Mouse (Mus musculus) spleen, adult 10 weeks (tissue): Measurements from ENCODE around the gene Phf21b. TPM values are rescaled to one million over a fixed set of nuclear protein-coding genes. Genes with fewer than 3 reads are reported as not detected.

ENCODE experiments used
- polyA plus RNA-seq: library from polyadenylated mRNA; stranded (reverse); fragments of 350-450 nt; fragmentation: Illumina TruSeq; extraction: RNeasy Lipid Tissue Mini Kit (QIAGEN cat#74804); gene quantifications from one replicate; pipeline ENCODE4 v1.2.3, GENCODE M21; 2015; ENCODE audit warnings: low replicate concordance; ENCODE audit not compliant: insufficient read depth

Gene Phf21b
- 0.86 TPM for polyA plus RNA-seq

DNA sequence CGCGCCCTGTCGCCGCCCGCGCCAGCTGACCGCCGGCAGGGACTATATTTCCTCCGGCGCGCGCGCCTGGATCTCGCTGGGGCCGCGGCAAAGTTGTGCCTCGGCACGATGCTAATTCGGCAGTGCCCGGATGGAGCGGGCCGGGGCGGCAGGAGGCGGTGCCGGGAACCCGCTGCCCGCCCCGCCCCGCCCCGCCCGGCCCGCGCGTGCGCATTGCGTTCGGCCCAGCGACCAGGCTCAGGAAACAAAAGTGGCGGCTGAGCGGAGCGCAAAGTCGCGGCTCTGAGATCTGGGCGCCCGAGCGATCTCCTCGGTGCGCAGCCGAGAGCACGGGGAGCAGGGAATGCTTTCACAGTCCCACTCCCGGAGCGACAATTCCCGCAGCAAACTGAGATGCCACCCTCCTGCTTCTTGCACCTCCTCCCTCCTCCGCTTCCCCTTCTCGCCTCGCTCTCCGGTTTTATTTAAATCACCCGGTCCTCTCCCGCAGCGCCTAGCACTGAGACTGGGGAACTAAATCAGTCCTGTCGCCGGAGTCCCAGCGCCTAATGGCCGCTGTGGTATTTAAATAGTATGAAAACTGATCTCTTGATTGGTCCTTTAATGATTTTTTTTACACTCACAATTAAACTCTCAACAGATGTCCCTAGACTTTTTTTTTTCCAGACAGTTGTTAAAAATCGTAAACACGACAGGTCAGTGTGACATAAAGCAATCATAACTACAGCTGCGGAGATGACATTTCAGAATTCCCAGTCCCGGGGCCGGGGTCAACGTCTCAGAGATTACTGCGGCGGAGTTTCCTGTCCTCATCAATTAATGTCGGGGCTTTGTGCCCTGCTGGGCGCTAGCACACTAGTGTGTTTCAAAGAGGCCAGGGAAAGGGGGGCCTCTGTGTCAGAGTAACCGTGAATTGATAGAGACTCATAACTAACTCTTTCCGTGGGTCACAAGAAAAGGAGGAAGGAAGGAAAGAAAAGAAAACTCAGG is at the start of gene Phf21b:
Phf21b (minus strand) TSS at position 44 of the 990 bp plus-strand sequence.

Other genes with a start within 250 kb of the Phf21b start
- gene Prr5, start 186.4 kb downstream of the Phf21b start, polyA plus RNA-seq: 19.4 TPM
- gene Arhgap8, start 136.0 kb downstream of the Phf21b start, polyA plus RNA-seq: 0.39 TPM
- gene Gm29666, start 64.0 kb upstream of the Phf21b start, polyA plus RNA-seq: 1.2 TPM
- 36.8 TPM for gene Nup50, start 67.4 kb upstream of the Phf21b start, polyA plus RNA-seq
- gene 5031439G07Rik, start 132.5 kb upstream of the Phf21b start, polyA plus RNA-seq: 43.6 TPM
- gene Upk3a, start 161.1 kb upstream of the Phf21b start, polyA plus RNA-seq: not detected
- gene Fam118a, start 172.9 kb upstream of the Phf21b start, polyA plus RNA-seq: 17.3 TPM